Mouse (Mus musculus) bone marrow, adult 2 months (tissue): Measurements from ENCODE around the gene Sdk2.

Source experiments
- CTCF ChIP-seq: fragments of 200-500 bp; IDR thresholded peaks from 2 replicates; pipeline ENCODE4 v1.5.1; 2011; ENCODE audit warnings: low read length, control low read depth; ENCODE audit not compliant: control insufficient read depth, insufficient read depth
- POLR2A ChIP-seq: fragments of 200-500 bp; IDR thresholded peaks from 2 replicates; pipeline ENCODE4 v1.6.1; 2011; ENCODE audit warnings: low read depth, mild to moderate bottlenecking, control low read depth, low read length, borderline replicate concordance; ENCODE audit not compliant: control insufficient read depth

- TF ChIP-seq CTCF (no peak), POLR2A (no peak)
These were observed 26.3 kb downstream of the Sdk2 start for GRCm38 (mm10) chr11:114040391-114041035.
